Comparison of ENCODE assay signal across 18 mouse cellular contexts in the genomic region with DNA sequence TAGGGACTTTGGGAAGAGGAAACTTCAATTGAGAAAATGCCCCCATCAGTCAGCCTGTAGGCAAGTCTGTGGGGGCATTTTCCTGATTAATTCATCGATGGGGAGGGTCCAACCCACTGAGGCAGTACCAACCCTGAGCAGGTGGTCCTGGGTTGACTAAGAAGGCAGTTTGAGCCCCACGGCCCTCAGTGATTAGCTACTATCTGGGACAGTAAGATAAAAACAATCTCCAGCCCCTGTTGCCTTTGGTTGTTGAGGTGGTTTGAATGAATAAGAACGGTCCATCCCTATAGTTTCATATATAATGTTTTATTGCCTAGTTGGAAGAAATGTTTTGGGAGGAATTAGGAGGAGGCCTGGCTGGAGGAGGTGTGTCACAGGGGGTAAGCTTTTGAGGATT. TPM values are rescaled to one million over a fixed set of nuclear protein-coding genes. Genes with fewer than 3 reads are reported as not detected.
"Had no signal": no experiment of that assay in that cellular context is flagged by ENCODE, and none has a peak within 500 bp of the region (broad histone marks: within the 10 kb centered on the region; RNA-seq: fewer than 3 reads in every experiment).

No protein-coding gene starts in this region.

- H3K9me3 ChIP-seq: limb, embryonic 10.5 days; limb, embryonic 13.5 days; megakaryocyte, embryonic 14.5 days had no signal

- H3K4me1 ChIP-seq: limb, embryonic 10.5 days had no signal

- DNase-seq: kidney, adult 2 months; kidney, postnatal 25 days; layer of hippocampus, adult 9-11 months; midbrain, embryonic 14.5 days; thymus, adult 18-20 months; thymus, postnatal 36 days had no signal

- H3K4me3 ChIP-seq: layer of hippocampus, adult 2 months; limb, embryonic 10.5 days; limb, embryonic 13.5 days had no signal

- H3K36me3 ChIP-seq: limb, embryonic 10.5 days; limb, embryonic 13.5 days had no signal

- H3K9ac ChIP-seq: limb, embryonic 13.5 days had no signal

- H3K27me3 ChIP-seq: limb, embryonic 13.5 days had no signal

- H3K27ac ChIP-seq: kidney, postnatal 0 days; layer of hippocampus, adult 2 months; limb, embryonic 10.5 days; limb, embryonic 13.5 days had no signal

- H3K4me2 ChIP-seq: limb, embryonic 13.5 days; midbrain, embryonic 11.5 days had no signal

RNA-seq across cellular contexts. Expression of a gene that starts 36.8 kb away (rescaled TPM):
- polyA plus RNA-seq: limb, embryonic 10.5 days had no signal

RNA-seq across cellular contexts. Expression of a gene that starts 59.5 kb away (rescaled TPM):
- total RNA-seq: layer of hippocampus, adult 2 months; layer of hippocampus, postnatal 25 days; left cerebral cortex, adult 18-20 months; left cerebral cortex, postnatal 25 days; liver, adult 2 months; midbrain, postnatal 0 days had no signal
- polyA plus RNA-seq: liver, adult 2 months; midbrain, embryonic 14.5 days; small intestine, adult 2 months had no signal
